Mouse (Mus musculus): Measurements from ENCODE around the gene Ppat. TPM values are rescaled to one million over a fixed set of nuclear protein-coding genes. Genes with fewer than 3 reads are reported as not detected.
"Not testable (repeated sequence)": the region's sequence is repeated elsewhere in the genome, so short reads cannot be mapped to it uniquely, and the experiment has no call there.

The Ppat gene
- polyA plus RNA-seq, 1 experiment from 2014 or later: 29.3 TPM

- 80% methylated on average over 4 of the region's 4 CpGs for WGBS
- Histone ChIP-seq H3K9me3 (replicated peaks; ENCODE audit: control insufficient read depth, low read length) (no peaks in the 10 kb centered on the region), H3K27me3 (ENCODE audit: control insufficient read depth, insufficient read depth, low read length) (no peaks in the 10 kb centered on the region), H3K36me3 (ENCODE audit: control insufficient read depth, insufficient read depth) (no peaks in the 10 kb centered on the region; the same call in 1 of the 2 replicates), H3K27ac (ENCODE audit: low read length) (no peak overlapping the region), H3K9ac (ENCODE audit: low read length) (no peak overlapping the region), H3K4me2 (ENCODE audit: low read depth, low read length) (no peak overlapping the region), H3K4me1 (ENCODE audit: control insufficient read depth, insufficient read depth, low read length) (peaks cover 24% of the 10 kb centered on the region), H3K4me3 (ENCODE audit: low read length) (no peak overlapping the region)
- ATAC-seq (replicated peaks; ENCODE audit: extremely low read depth, insufficient read depth, low FRiP score): no peak
Measured at GRCm38 (mm10) chr5:76941975-76942374, 9.4 kb downstream of the Ppat start.

GRCm38 (mm10) chr5:76939717-76940116 lies 11.7 kb downstream of the Ppat start:
- 65% methylated on average over 8 of the region's 8 CpGs for WGBS
- no peak for ATAC-seq (replicated peaks; ENCODE audit: extremely low read depth, insufficient read depth, low FRiP score)
- Histone ChIP-seq H3K4me1 (ENCODE audit: control insufficient read depth, insufficient read depth, low read length) (peaks cover 13% of the 10 kb centered on the region), H3K27me3 (ENCODE audit: control insufficient read depth, insufficient read depth, low read length) (no peaks in the 10 kb centered on the region), H3K9me3 (replicated peaks; ENCODE audit: control insufficient read depth, low read length) (no peaks in the 10 kb centered on the region), H3K27ac (ENCODE audit: low read length) (no peak overlapping the region), H3K4me3 (ENCODE audit: low read length) (no peak overlapping the region), H3K36me3 (ENCODE audit: control insufficient read depth, insufficient read depth) (no peaks in the 10 kb centered on the region; the same call in 1 of the 2 replicates), H3K9ac (ENCODE audit: low read length) (no peak overlapping the region), H3K4me2 (ENCODE audit: low read depth, low read length) (no peak overlapping the region)

DNA sequence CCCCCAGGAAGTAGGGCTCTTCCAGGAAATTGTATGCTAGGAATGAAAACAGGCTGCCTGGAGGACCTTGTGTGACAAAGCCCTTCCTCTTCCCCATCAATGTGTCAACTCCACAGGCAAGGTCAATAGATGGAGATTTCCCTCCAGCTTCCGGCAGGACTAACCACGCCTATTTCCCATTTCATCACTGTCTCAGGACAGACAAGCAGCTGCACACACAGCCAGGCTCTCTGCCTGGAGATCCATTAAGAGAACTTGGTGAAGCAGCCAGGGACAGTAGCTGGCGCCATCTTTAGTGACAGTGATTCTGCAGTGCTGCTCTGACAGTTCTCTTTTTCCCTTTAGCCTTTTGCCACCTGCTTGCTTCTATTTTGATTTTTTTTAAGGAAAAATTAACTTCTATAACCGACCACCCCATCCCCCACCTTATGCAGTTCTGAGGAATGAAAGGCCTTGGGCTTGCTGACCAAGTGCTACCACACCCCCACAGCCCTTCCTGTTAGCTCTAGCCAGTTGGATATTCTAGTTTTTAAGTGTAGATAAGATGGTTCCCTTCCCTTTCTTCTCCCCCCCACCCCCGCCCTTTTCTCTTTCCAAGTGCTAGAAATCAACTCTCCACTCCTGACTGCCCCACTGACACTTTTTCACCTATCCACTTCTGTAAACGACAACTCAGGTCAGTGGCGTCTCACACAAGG lies 22.0 kb downstream of the Ppat start:
- Histone ChIP-seq H3K9me3 (replicated peaks; ENCODE audit: control insufficient read depth, low read length) (no peaks in the 10 kb centered on the region), H3K4me1 (ENCODE audit: control insufficient read depth, insufficient read depth, low read length) (peaks cover 19% of the 10 kb centered on the region), H3K27ac (ENCODE audit: low read length) (peak overlapping the region; percentile 92), H3K4me3 (ENCODE audit: low read length) (0 out of 2 replicates have a peak overlapping the region, but pooled peaks have one; percentile 14), H3K27me3 (ENCODE audit: control insufficient read depth, insufficient read depth, low read length) (no peaks in the 10 kb centered on the region), H3K9ac (ENCODE audit: low read length) (0 out of 2 replicates have a peak overlapping the region, but pooled peaks have one; percentile 38), H3K36me3 (ENCODE audit: control insufficient read depth, insufficient read depth) (peaks cover 16% of the 10 kb centered on the region), H3K4me2 (ENCODE audit: low read depth, low read length) (peak overlapping the region; percentile 66)
- 54% methylated on average over 7 of the region's 7 CpGs for WGBS
- peak; percentile 66; the same call in 1 of the 2 replicates for ATAC-seq (replicated peaks; ENCODE audit: extremely low read depth, insufficient read depth, low FRiP score)

DNA sequence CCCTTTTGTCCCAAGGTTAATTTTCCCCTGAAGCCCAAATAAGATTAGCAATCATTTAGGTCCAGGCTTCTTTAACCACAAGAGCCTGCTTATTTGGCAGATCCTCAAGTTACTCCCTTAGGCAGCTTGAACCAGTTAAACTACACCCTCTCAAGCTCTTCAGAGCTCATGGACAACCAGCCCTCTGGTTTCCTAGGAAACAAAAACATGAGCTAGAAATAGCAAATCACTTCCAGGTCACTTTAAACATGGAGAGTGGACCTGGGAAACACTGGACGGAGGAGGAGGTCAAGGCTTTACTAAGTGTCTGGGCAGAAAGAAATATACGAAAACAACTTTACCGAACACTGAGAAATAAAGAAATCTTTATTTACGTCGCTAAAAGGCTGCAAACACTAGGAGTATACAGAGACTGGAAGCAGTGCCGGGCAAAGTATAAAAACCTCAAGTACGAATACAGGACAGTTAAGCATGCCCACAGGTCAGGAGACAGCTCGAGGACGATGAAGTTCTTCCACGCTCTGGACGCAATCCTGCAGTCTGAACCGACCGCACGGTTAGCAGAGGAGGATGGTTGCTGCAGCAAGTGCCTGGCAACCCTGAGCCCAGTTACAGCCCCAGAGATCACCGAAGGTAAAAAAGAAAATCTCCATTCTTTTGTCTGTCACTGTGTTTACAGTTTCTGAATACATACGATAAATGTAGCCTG lies 23.1 kb downstream of the Ppat start:
- H3K4me1 ChIP-seq (ENCODE audit: control insufficient read depth, insufficient read depth, low read length): peaks cover 21% of the 10 kb centered on the region
- peak overlapping the region; percentile 54 for H3K9ac ChIP-seq (ENCODE audit: low read length)
- H3K9me3 ChIP-seq (replicated peaks; ENCODE audit: control insufficient read depth, low read length): no peaks in the 10 kb centered on the region
- no peaks in the 10 kb centered on the region for H3K27me3 ChIP-seq (ENCODE audit: control insufficient read depth, insufficient read depth, low read length)
- peak overlapping the region; percentile 66 for H3K4me2 ChIP-seq (ENCODE audit: low read depth, low read length)
- peaks cover 16% of the 10 kb centered on the region for H3K36me3 ChIP-seq (ENCODE audit: control insufficient read depth, insufficient read depth)
- ATAC-seq (replicated peaks; ENCODE audit: extremely low read depth, insufficient read depth, low FRiP score): peak; percentile 82
- peak overlapping the region; percentile 42 for H3K4me3 ChIP-seq (ENCODE audit: low read length)
- H3K27ac ChIP-seq (ENCODE audit: low read length): peak overlapping the region; percentile 92
- WGBS: 42% methylated on average over 16 of the region's 16 CpGs

- no peak overlapping the region for H3K4me2 ChIP-seq (ENCODE audit: low read depth, low read length)
- WGBS: 83% methylated on average over 1 of the region's 1 CpGs
- ATAC-seq (replicated peaks; ENCODE audit: extremely low read depth, insufficient read depth, low FRiP score): no peak
- H3K4me3 ChIP-seq (ENCODE audit: low read length): no peak overlapping the region
- peaks cover 32% of the 10 kb centered on the region for H3K36me3 ChIP-seq (ENCODE audit: control insufficient read depth, insufficient read depth)
- no peaks in the 10 kb centered on the region for H3K9me3 ChIP-seq (replicated peaks; ENCODE audit: control insufficient read depth, low read length)
- H3K27me3 ChIP-seq (ENCODE audit: control insufficient read depth, insufficient read depth, low read length): no peaks in the 10 kb centered on the region
- peaks cover 16% of the 10 kb centered on the region for H3K4me1 ChIP-seq (ENCODE audit: control insufficient read depth, insufficient read depth, low read length)
- H3K27ac ChIP-seq (ENCODE audit: low read length): no peak overlapping the region
- no peak overlapping the region for H3K9ac ChIP-seq (ENCODE audit: low read length)
Measured at GRCm38 (mm10) chr5:76924296-76924695, 27.1 kb downstream of the Ppat start.

GRCm38 (mm10) chr5:76923428-76923827 lies 27.9 kb downstream of the Ppat start:
- 0 out of 2 replicates have a peak overlapping the region, but pooled peaks have one; percentile 9 for H3K27ac ChIP-seq (ENCODE audit: low read length)
- H3K4me2 ChIP-seq (ENCODE audit: low read depth, low read length): no peak overlapping the region
- H3K4me1 ChIP-seq (ENCODE audit: control insufficient read depth, insufficient read depth, low read length): peaks cover 7% of the 10 kb centered on the region
- H3K9ac ChIP-seq (ENCODE audit: low read length): no peak overlapping the region
- H3K9me3 ChIP-seq (replicated peaks; ENCODE audit: control insufficient read depth, low read length): no peaks in the 10 kb centered on the region
- ATAC-seq (replicated peaks; ENCODE audit: extremely low read depth, insufficient read depth, low FRiP score): peak; percentile 26; the same call in 1 of the 2 replicates
- 64% methylated on average over 13 of the region's 13 CpGs for WGBS
- H3K4me3 ChIP-seq (ENCODE audit: low read length): no peak overlapping the region
- no peaks in the 10 kb centered on the region for H3K27me3 ChIP-seq (ENCODE audit: control insufficient read depth, insufficient read depth, low read length)
- H3K36me3 ChIP-seq (ENCODE audit: control insufficient read depth, insufficient read depth): peaks cover 33% of the 10 kb centered on the region

DNA sequence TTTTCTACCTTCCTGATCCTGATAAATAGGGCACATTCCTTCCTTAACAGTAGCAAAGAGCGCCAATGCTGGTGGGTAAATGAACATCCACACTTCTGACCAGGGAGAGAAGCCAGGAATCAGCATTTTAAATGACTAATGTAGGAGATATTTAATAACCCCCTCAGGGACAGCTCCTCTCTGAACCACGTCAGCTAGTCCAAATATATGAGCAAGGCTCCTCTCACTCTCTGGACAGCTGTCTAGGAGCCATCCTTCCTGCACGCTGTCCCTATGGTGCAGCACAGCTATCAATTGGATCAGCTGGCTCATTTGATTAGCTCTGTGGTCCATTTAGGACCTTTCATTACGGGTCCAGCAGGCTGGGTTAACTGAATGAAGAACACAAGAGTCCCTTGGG lies 28.5 kb downstream of the Ppat start:
- WGBS: 86% methylated on average over 4 of the region's 4 CpGs
- H3K9ac ChIP-seq (ENCODE audit: low read length): no peak overlapping the region
- H3K4me2 ChIP-seq (ENCODE audit: low read depth, low read length): no peak overlapping the region
- ATAC-seq (replicated peaks; ENCODE audit: extremely low read depth, insufficient read depth, low FRiP score): no peak
- no peaks in the 10 kb centered on the region for H3K9me3 ChIP-seq (replicated peaks; ENCODE audit: control insufficient read depth, low read length)
- H3K4me3 ChIP-seq (ENCODE audit: low read length): no peak overlapping the region
- H3K27me3 ChIP-seq (ENCODE audit: control insufficient read depth, insufficient read depth, low read length): no peaks in the 10 kb centered on the region
- H3K4me1 ChIP-seq (ENCODE audit: control insufficient read depth, insufficient read depth, low read length): peaks cover 6% of the 10 kb centered on the region
- no peak overlapping the region for H3K27ac ChIP-seq (ENCODE audit: low read length)
- H3K36me3 ChIP-seq (ENCODE audit: control insufficient read depth, insufficient read depth): peaks cover 38% of the 10 kb centered on the region

GRCm38 (mm10) chr5:76912522-76912921 lies 38.9 kb downstream of the Ppat start:
- not testable (repeated sequence) for H3K4me3 ChIP-seq (ENCODE audit: low read length); H3K27me3 ChIP-seq (ENCODE audit: control insufficient read depth, insufficient read depth, low read length); ATAC-seq (replicated peaks; ENCODE audit: extremely low read depth, insufficient read depth, low FRiP score); H3K9ac ChIP-seq (ENCODE audit: low read length); H3K9me3 ChIP-seq (replicated peaks; ENCODE audit: control insufficient read depth, low read length); H3K27ac ChIP-seq (ENCODE audit: low read length); H3K4me2 ChIP-seq (ENCODE audit: low read depth, low read length); H3K4me1 ChIP-seq (ENCODE audit: control insufficient read depth, insufficient read depth, low read length)
- WGBS: 82% methylated on average over 5 of the region's 5 CpGs
- peaks cover 13% of the 10 kb centered on the region for H3K36me3 ChIP-seq (ENCODE audit: control insufficient read depth, insufficient read depth)

DNA sequence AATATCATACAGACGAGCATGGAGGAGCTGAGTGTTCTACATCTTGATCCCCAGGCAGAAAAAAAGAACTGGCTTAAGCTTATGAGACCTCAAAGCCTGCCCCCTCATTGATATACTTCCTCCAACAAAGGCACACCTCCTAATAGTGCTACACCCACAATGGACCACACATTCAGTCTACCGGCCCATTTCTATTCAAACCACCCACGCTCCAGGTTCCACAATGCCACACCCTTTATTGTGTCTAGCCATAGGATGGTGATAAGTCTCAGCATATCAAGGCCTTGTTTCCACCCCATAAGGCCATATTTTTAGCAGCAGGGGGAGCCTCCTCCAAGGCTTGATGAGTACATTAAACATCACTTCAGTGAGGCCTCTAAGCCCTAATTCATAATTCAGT lies 40.6 kb downstream of the Ppat start:
- ATAC-seq (replicated peaks; ENCODE audit: extremely low read depth, insufficient read depth, low FRiP score): no peak
- H3K4me2 ChIP-seq (ENCODE audit: low read depth, low read length): no peak overlapping the region
- no peak overlapping the region for H3K9ac ChIP-seq (ENCODE audit: low read length)

More for the DNA sequence above, 40.6 kb downstream of the Ppat start:
- no peak overlapping the region for H3K27ac ChIP-seq (ENCODE audit: low read length)
- WGBS: 74% methylated on average over 3 of the region's 3 CpGs
- peaks cover 8% of the 10 kb centered on the region for H3K36me3 ChIP-seq (ENCODE audit: control insufficient read depth, insufficient read depth)
- H3K4me3 ChIP-seq (ENCODE audit: low read length): no peak overlapping the region
- H3K4me1 ChIP-seq (ENCODE audit: control insufficient read depth, insufficient read depth, low read length): peaks cover 4% of the 10 kb centered on the region
- H3K9me3 ChIP-seq (replicated peaks; ENCODE audit: control insufficient read depth, low read length): no peaks in the 10 kb centered on the region
- no peaks in the 10 kb centered on the region for H3K27me3 ChIP-seq (ENCODE audit: control insufficient read depth, insufficient read depth, low read length)
